Mouse (Mus musculus) adrenal gland, postnatal 25 days (tissue): ENCODE measurements around the gene Tmem120b. TPM values are rescaled to one million over a fixed set of nuclear protein-coding genes. Genes with fewer than 3 reads are reported as not detected.

ENCODE experiments used
- DNase-seq: peaks from one replicate; pipeline ENCODE4 v3.0.0; 2021; ENCODE audit warnings: mixed read lengths
- total RNA-seq: library from RNA; stranded (reverse); gene quantifications from 2 replicates; pipeline ENCODE4 v1.2.3, GENCODE M21; 2021

Gene Tmem120b
- total RNA-seq, 1 experiment from 2014 or later = 20.3 TPM

- DNase-seq = no peak
Measured at GRCm38 (mm10) chr5:123090560-123091306, 22.5 kb downstream of the Tmem120b start.

DNA sequence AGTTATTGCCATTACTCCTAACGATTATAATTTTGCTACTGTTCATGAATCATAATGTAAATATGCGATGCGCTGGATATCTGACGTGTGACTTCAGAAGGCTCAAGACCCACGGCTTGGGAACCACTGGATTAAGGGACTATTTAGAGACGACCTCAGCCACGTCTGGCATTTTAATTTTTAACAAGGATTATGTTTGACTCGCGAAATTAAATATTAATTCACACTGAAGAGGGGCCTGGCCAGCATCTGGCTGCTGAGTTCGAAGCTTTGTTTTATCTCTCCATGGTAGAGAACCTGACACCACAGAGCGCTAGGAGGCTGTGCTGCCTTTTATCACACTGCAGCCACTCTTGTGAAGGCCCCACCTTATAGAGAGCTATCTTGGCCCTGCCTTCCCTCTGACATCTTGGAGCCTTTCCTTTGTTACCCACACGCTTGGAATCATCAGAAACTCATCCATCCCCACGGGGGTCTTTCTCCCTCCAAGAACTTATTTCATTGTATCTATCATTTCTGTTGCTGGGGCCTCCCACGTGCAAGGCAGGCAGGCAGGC is 24.9 kb downstream of the Tmem120b start:
- DNase-seq = no peak

DNA sequence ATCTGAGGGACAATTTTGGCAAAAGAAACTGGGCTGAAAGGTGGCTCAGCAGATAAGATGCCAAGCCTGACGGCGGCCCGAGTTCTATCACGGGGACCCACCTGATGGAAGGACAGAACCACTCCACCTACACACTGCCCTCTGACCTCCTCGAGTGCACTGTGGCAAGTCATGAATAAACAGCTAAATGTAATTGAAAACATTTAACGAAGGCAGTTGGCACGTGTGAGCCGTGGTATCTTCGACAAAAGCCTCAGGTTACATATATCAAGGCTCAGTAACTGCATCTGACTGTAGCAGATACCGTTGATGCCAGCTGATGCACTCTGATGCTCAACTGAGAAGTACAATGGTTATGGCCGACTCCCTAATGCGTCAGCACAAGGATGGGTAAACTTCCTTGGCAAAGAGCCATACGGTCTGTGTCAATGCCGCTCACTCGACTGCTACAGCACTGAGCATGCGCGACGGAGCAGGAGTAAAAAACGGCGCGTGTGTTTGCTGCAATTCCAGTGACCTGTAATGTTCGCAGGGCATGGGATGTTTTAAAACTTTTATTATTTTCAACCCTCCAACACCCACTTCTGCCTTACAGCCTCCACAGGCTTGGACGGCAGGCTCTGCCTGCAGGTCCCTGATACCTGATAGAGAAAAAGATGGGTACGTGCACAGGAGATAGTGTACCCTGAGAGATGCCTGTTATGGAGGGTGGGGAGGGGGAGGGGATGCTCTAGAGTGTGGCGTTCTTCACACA is 26.2 kb downstream of the Tmem120b start:
- DNase-seq = no peak

DNA sequence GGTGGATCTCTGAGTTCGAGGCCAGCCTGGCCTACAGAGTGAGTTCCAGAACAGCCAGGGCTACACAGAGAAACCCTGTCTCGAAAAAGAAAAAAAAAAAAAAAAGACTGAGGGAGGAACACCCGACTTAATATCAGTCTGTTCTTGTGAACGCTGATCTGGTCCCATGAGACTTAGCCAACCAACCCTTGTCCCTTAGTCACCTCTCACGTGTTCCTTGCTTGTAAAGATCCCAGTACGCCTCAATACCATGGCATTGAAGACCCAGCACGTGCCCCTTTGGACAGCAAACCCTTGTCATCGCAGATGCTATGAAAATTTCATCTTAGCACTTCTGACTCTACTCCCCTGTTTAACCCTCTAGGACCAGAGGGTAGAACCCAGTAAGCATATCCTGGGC is 28.1 kb downstream of the Tmem120b start:
- DNase-seq = no peak

DNA sequence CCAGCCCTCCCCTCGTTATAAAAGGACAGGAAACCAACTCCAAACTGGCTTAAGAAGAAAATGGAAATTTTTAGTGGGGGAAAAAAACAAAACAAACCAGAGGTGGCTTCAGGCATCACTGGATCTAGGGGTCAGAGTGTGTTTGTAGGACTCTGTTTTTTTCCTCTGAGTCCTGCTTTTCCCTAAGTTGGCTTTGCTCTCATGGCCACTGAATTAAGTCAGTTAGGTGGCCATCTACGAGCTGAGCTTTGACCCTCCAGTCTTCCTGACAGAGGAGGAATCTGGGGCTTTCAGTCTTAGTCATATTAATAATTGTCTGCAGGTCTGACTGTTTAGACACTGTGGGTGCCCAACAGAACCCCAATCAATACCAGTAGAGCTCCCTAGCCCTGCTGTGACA is 30.3 kb downstream of the Tmem120b start:
- no peak for DNase-seq

DNA sequence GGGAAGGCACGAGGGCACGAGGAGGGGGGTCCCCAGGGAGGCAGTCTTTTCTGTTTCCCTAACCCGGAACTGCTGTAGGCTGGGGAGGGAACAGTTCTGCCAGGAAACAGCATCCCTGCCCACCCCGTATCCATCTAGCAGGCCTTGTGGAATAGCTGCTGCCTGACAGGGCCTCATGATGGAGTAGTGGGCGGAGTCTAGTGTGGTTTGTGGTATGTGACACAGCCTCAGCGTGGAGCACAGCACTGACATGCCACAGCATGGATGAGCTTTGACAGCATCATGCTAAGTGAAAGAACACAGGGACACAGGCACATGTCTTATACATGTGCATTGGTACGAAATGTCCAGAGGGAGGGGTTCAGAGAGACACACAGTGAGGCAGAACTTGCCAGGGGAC is 34.2 kb downstream of the Tmem120b start:
- DNase-seq = no peak

- no peak for DNase-seq
Measured at GRCm38 (mm10) chr5:123103556-123103955, 35.3 kb downstream of the Tmem120b start.

- DNase-seq = no peak
Measured at GRCm38 (mm10) chr5:123104769-123105168, 36.6 kb downstream of the Tmem120b start.

- peak; percentile 61 for DNase-seq
Measured at GRCm38 (mm10) chr5:123109452-123110203, 41.4 kb downstream of the Tmem120b start.

- no peak for DNase-seq
Measured at GRCm38 (mm10) chr5:123110296-123110721, 42.1 kb downstream of the Tmem120b start.

DNA sequence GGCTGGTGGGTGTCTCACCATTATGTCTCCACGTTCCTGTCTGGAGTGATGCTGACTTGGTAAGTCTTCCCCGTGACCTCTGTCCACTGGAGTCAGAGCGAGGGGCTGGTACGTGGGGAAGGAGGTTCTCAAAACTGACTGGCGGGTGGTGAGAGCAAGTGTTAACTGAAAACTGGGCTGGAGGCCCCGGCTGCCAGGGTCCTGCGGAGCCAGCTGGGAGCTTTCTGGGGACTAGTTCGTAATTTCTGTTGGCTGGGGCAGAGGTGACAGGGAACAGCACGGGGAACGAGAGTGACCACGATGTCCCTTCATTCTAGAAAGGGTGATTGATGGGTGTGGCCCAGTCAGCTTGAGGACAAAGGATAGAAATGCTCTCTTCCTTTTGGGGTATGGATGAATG is 45.9 kb downstream of the Tmem120b start:
- no peak for DNase-seq

GRCm38 (mm10) chr5:123114924-123115323 is 46.7 kb downstream of the Tmem120b start:
- DNase-seq = no peak

DNA sequence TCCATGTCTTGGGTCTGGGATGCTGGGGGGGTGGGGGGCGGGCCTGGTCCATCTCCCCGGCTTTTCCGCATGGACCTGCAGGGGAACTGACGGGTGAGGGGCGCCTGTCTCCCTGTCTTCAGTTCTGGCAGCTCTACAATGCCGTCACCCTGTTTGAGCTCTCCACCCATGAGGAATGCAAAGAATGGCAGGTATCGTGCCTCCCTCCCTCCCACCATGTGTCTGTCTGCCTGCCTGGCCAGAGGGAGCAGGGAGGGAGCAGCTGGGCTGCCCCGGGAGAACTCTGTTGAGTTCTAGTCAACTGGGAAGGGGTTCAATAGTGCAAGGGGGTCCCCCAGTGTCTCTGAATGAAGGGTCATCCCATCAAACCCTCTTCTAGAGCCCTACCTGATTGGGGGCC is 47.9 kb downstream of the Tmem120b start:
- DNase-seq = no peak

GRCm38 (mm10) chr5:123117257-123117656 is 49.0 kb downstream of the Tmem120b start:
- peak; percentile 84 for DNase-seq

DNA sequence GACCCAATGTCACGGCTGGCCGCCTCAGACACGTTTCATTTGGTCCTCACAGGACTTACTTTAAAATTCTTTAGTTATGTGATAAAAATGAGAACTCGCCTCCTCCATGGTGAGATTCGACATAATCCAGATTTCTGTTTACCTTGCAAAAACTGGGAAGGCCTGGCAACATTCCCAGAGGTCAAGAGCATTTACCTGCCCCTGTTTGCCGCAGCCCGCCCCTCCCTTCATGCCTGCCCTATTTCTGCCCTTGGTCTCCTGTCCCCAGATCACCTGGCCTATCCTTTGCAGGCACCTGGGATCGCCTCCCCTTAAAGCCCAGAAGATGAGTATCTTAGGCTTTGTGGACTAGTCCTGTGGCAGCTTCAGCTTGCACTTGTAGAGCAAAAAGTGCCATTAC is 49.6 kb downstream of the Tmem120b start:
- DNase-seq = no peak

DNA sequence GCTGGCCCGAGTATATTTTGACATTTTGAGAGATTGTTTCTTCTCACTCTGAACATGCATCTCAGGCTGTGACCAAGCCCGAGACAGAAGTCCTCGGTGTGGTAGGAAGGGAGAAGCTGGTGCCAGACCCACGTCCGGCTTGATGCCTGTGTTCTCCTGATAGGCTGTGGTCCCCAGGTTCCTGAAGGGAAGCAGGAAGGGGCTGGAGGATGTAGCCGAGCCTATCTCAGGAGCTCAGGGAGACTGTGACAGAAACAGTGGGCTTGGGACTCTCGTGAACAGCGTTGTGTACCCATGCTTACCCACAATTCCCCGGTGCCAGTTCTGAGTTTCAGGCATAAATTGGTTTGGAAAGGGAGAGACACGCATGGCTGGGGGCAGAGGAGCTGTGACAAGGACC is 50.6 kb downstream of the Tmem120b start:
- no peak for DNase-seq

DNA sequence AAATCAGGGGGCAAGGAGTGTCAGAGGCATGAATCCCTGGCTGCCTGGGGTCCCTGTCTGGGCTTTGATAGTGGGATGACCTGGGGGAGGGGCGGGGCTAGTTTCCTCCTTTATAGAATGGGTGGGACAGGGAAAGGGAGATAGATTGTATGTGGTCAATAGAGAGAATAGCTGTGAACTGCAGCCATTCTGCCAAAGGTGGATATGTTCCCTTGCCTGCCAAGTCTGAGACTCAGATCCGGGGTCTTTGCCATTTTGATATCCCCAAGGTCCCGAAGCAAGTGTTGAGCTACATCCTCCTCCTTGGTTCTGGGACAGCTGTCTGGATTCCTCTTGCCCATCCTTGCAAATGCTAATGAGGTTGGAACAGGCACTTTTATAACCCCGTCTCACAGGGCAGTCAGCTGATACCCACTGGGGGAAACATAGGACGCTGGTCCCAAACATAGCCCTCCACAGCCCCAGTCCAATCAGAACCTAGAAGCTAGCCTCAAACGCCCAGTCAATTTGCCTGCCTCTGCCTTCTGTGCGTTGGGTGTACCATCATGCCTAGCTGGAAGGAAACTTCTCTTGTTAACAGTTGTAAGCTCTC is 52.5 kb downstream of the Tmem120b start:
- DNase-seq = no peak

DNA sequence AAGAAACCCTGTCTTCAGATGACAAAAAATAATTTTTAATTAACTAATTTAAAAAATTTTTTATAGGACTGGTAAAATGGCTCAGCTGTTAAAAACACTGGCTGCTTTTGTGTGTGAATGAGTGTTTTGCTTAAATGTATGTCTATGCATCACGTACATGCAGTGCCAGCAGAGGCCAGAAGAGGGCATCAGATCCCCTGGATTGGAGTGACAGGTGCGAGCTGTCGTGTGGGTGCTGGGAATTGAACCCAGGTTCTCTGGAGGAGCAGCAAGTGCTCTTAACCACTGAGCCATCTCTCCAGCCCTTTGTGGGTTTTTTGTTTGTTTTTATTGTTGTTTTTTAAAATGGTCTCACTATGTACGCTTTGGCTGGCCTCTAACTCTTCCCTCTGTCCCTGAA is 54.0 kb downstream of the Tmem120b start:
- no peak for DNase-seq

- DNase-seq = no peak
Measured at GRCm38 (mm10) chr5:123125105-123125504, 56.9 kb downstream of the Tmem120b start.

DNA sequence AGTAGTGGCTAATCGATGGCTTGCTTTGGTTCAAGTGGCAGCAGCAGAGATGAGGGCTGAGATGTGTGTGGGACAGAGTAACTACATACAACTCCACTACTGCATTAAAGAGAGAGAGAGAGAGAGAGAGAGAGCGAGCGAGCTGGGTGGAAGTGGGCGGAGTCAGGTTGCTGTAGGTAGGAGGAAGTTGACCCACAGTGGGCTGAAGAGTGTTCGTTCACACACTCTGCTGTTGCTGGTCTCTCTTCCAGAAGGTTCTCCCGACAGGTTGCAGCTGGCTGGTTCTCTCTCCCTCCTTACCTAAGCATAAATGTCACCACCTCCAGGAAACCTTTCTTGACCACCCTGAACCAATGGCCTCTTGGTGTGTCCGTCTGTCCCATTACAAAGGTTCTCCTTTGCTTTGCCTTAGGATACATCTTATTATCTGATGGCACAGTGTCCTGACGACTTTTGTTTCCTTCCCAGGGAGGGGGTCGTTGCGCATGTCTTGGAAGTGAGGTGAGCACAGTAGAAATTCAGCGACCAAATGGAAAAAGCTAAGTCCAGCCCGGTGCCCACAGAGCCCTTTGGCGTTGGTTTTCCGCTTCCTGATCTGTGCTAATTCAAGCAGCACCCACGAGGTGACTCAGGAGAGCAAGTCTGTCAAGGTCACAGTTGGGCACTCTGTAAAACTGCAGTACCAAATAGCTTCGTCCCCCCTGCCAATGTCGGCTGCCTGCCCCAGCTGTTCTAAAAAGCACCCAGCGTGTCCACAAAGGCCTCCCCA is 57.6 kb downstream of the Tmem120b start:
- DNase-seq = no peak

- DNase-seq = no peak
Measured at GRCm38 (mm10) chr5:123127031-123127430, 58.8 kb downstream of the Tmem120b start.
